Mouse (Mus musculus): Measurements from ENCODE around the gene Gpr135. TPM values are rescaled to one million over a fixed set of nuclear protein-coding genes. Genes with fewer than 3 reads are reported as not detected.

The Gpr135 gene
- polyA plus RNA-seq, 1 experiment from 2014 or later, result 1.7 TPM

DNA sequence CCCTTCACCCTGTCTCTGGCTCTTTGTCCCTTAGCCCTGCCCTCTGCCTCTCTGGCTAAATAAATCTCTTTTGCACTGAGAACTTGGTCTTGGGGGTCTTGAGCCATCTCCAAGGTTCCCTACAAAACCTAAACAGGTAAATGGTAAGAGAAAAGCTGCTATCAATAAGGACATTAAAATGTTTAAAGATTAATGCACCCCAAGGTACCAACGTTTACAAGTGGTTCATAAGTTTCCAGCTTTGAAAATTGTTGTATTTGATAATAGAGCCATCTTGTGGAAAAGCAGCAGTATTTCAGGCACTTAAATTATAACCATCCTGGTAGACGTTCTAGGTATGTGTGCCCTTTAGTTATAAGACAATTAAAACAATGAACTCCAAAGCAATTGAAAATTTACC is 23.4 kb downstream of the Gpr135 start:
- WGBS, result 16% methylated on average over 2 of the region's 2 CpGs
- Histone ChIP-seq H3K9ac (no peak overlapping the region), H3K9me3 (peaks cover 4% of the 10 kb centered on the region; the same call in 1 of the 2 replicates), H3K27ac (no peak overlapping the region), H3K4me3 (no peak overlapping the region), H3K4me1 (no peaks in the 10 kb centered on the region), H3K4me2 (replicated peaks) (no peak overlapping the region), H3K27me3 (replicated peaks) (no peaks in the 10 kb centered on the region), H3K36me3 (no peaks in the 10 kb centered on the region)
- ATAC-seq (ENCODE audit: low FRiP score, low read depth), result no peak

DNA sequence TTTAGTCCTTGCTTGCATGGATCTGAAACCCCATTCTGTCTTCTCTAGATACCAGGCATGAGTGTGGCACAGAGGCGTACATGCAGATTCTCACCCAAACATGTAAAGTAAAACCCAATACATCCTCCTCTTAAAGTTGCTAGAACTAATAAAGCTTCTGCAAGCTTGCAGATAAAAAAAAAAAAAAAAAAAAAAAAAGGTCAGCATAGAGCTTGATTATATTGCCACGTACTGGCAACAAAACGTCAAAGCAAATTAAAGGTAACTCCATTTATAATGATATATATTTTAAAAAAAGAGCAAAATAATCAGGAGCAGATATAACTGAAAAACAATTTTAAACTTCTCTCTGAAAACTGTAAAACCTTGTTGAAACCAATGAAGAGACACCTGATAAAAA is 29.7 kb downstream of the Gpr135 start:
- no peaks in the 10 kb centered on the region for H3K9me3 ChIP-seq
- H3K36me3 ChIP-seq, result no peaks in the 10 kb centered on the region
- H3K27me3 ChIP-seq (replicated peaks), result no peaks in the 10 kb centered on the region
- H3K4me1 ChIP-seq, result no peaks in the 10 kb centered on the region
- no peak overlapping the region for H3K9ac ChIP-seq
- no peak overlapping the region for H3K4me3 ChIP-seq
- ATAC-seq (ENCODE audit: low FRiP score, low read depth), result no peak
- no peak overlapping the region for H3K27ac ChIP-seq
- WGBS, result 89% methylated on average over 3 of the region's 3 CpGs
- H3K4me2 ChIP-seq (replicated peaks), result no peak overlapping the region

DNA sequence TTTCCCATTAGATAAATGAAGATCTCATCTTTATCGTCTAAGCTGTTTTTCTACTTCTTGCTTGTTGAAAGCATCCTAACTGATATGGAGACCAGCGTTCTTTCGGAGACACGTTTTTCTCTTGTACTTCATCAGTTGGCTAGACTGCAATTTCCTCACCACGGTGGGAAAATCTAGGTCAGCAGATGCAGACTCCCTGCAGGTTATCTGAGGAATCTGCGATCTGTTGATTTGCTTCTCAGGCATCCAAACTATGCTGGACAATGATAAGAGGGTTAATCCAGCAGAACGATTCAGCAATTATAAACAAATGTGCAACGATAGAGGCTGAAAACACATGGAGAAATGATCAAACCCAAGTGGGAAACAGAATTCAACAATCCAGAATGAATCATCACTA is 31.4 kb downstream of the Gpr135 start:
- WGBS, result 86% methylated on average over 8 of the region's 8 CpGs
- no peak for ATAC-seq (ENCODE audit: low FRiP score, low read depth)

DNA sequence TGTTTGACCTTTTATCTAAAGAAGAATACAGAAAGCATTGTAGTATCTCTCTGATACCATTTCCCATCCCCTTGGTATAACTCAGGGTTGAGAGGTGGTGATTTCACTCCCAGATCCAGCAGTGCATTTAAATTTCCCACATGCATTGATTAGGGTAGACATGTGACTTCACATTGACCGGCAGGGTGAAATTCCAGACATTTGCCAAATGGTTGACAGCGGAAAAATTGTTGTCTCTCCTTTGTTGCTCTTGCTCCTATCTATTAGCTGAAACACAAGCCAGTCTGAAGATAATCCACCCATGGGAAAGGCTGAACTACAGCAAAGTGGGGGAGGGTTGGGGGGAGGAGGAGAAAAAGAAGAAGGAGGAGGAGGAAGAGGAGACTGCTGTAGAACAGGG is 32.1 kb downstream of the Gpr135 start:
- WGBS, result 76% methylated on average over 2 of the region's 2 CpGs
- no peaks in the 10 kb centered on the region for H3K4me1 ChIP-seq

More for the DNA sequence above, 31.4 kb downstream of the Gpr135 start:
- Histone ChIP-seq H3K36me3 (no peaks in the 10 kb centered on the region), H3K9ac (no peak overlapping the region), H3K27ac (no peak overlapping the region), H3K4me3 (no peak overlapping the region), H3K27me3 (replicated peaks) (no peaks in the 10 kb centered on the region), H3K9me3 (no peaks in the 10 kb centered on the region), H3K4me2 (replicated peaks) (no peak overlapping the region), H3K4me1 (no peaks in the 10 kb centered on the region)

DNA sequence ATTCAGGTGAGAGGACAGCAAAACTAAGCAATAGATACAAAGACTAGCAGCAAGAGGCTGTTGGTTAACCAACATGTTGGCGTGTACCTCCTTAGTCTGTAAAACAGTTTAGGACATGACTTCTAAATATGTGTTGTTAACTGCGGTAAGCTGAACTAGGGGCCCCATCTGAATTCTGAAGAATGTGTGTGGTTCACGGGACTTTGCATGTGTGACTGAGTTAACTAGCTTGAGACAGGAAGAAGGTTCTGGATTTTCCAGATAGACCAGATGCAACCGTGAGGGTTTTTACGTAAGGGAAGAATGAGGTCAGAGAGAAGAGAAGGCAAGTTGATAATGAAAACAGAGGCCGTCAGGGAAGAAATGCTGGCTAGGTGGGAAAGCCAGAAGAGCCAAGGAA is 33.9 kb downstream of the Gpr135 start:
- no peak overlapping the region for H3K9ac ChIP-seq
- no peaks in the 10 kb centered on the region for H3K36me3 ChIP-seq
- H3K27ac ChIP-seq, result no peak overlapping the region
- H3K27me3 ChIP-seq (replicated peaks), result no peaks in the 10 kb centered on the region
- H3K9me3 ChIP-seq, result no peaks in the 10 kb centered on the region
- no peak overlapping the region for H3K4me2 ChIP-seq (replicated peaks)
- no peaks in the 10 kb centered on the region for H3K4me1 ChIP-seq
- ATAC-seq (ENCODE audit: low FRiP score, low read depth), result no peak
- WGBS, result 88% methylated on average over 6 of the region's 6 CpGs
- no peak overlapping the region for H3K4me3 ChIP-seq

More for the DNA sequence above, 32.1 kb downstream of the Gpr135 start:
- Histone ChIP-seq H3K27ac (no peak overlapping the region), H3K9ac (no peak overlapping the region), H3K4me2 (replicated peaks) (no peak overlapping the region), H3K27me3 (replicated peaks) (no peaks in the 10 kb centered on the region), H3K36me3 (no peaks in the 10 kb centered on the region), H3K9me3 (no peaks in the 10 kb centered on the region), H3K4me3 (no peak overlapping the region)
- ATAC-seq (ENCODE audit: low FRiP score, low read depth), result no peak

DNA sequence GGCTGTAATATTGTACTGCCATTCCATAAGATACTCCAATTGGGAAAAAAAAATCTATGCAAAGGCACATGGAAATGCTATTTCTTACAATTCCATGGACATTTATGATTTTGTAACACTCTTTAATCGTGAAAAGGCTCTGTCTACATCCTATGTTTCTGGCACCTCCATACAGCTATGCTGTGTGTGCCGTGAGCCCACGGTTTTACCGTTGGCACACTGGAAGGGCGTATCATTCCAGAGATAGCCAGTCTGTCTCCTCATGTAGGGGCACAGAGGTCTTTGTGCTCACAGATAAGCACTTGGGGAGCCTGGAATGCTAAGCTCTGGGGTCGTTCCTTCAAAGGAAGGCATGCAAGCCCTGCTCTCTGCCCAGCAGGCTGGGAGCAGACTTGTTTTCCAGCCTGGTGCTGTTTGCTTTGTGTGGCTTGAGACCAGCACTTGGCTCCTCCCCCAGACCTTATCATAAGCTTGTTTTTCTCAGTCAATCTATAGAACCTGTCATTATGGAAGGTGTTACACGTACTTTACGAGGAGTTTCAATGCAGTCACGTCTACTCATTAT is 34.7 kb downstream of the Gpr135 start:
- Histone ChIP-seq H3K36me3 (no peaks in the 10 kb centered on the region), H3K4me2 (replicated peaks) (no peak overlapping the region), H3K27me3 (replicated peaks) (no peaks in the 10 kb centered on the region), H3K9ac (no peak overlapping the region), H3K9me3 (no peaks in the 10 kb centered on the region), H3K4me1 (no peaks in the 10 kb centered on the region), H3K4me3 (no peak overlapping the region), H3K27ac (no peak overlapping the region)
- WGBS, result 80% methylated on average over 9 of the region's 9 CpGs
- ATAC-seq (ENCODE audit: low FRiP score, low read depth), result no peak

DNA sequence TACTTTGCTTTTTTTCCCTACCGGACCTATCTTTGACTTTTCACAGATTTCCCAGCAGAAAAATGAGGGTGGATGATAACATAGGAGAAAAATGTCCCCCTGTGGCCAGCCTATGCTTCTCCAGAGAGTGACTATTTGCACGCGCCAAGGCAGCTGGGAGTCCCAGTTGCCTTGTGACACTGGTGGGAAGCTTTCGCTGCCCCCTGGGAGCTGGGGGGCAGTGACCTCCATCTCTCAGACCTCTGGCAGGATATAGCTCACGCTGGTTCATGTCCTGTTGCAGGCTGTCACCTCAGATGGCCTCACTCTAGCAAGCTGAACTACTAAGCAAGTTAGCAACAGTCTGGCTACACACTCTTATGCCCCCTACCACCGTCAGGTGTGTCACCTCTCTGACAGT is 39.1 kb downstream of the Gpr135 start:
- Histone ChIP-seq H3K4me3 (no peak overlapping the region), H3K9ac (no peak overlapping the region), H3K4me2 (replicated peaks) (no peak overlapping the region), H3K4me1 (no peaks in the 10 kb centered on the region), H3K36me3 (no peaks in the 10 kb centered on the region), H3K27ac (no peak overlapping the region), H3K9me3 (no peaks in the 10 kb centered on the region), H3K27me3 (replicated peaks) (no peaks in the 10 kb centered on the region)
- 85% methylated on average over 6 of the region's 6 CpGs for WGBS
- no peak for ATAC-seq (ENCODE audit: low FRiP score, low read depth)

DNA sequence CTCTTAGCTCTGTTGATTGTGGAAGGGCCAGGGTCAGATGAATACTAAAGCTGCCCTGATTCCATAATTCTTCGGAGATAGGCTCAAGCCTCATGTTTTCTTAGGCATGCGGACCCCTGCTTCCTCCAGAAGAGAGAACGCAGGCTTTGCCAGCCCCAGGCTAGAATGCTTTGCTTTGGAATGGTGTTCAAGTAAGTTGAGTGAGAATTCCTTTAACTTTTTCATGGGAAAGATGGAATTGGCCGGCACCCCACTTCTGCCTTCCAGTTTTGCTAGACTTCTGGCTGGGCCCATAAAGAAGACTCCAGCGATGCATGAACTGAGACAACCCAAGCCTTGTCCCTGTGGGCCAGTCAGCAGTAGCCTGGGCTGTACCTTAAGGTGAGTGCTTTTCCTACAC is 39.8 kb downstream of the Gpr135 start:
- Histone ChIP-seq H3K4me2 (replicated peaks) (no peak overlapping the region), H3K27me3 (replicated peaks) (no peaks in the 10 kb centered on the region), H3K9ac (no peak overlapping the region), H3K36me3 (no peaks in the 10 kb centered on the region), H3K4me1 (no peaks in the 10 kb centered on the region), H3K4me3 (no peak overlapping the region), H3K9me3 (no peaks in the 10 kb centered on the region), H3K27ac (no peak overlapping the region)
- ATAC-seq (ENCODE audit: low FRiP score, low read depth), result no peak
- 90% methylated on average over 5 of the region's 5 CpGs for WGBS

DNA sequence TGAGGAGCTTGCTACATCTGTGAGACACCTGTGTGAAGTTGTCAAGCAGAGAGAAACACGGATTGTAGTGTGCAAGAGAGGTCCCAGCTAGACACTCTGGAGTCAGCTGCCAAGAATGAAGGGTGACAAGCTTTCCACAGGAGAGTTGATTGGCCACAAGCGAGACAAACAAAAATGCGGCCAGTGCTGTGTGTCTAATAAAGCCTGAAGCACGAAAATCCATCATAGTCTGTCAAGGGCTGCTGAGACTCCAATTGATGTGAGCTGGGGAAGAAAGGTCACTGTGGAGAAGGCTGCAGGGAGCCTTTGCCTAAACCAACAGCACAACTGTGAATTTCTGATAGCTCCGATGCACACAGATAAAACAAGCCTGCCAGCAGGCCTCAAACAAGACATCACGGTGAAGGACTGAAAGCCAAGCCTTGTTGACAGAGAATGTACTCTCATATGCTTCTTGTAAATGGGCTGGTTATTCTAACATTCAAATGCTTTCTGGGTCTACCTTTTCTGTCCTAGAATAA is 45.6 kb downstream of the Gpr135 start:
- ATAC-seq (ENCODE audit: low FRiP score, low read depth), result no peak
- Histone ChIP-seq H3K4me3 (no peak overlapping the region), H3K4me2 (replicated peaks) (no peak overlapping the region), H3K27ac (no peak overlapping the region), H3K36me3 (no peaks in the 10 kb centered on the region), H3K4me1 (no peaks in the 10 kb centered on the region; the same call in 1 of the 2 replicates), H3K9me3 (no peaks in the 10 kb centered on the region), H3K9ac (no peak overlapping the region), H3K27me3 (replicated peaks) (no peaks in the 10 kb centered on the region)
- WGBS, result 46% methylated on average over 6 of the region's 6 CpGs

DNA sequence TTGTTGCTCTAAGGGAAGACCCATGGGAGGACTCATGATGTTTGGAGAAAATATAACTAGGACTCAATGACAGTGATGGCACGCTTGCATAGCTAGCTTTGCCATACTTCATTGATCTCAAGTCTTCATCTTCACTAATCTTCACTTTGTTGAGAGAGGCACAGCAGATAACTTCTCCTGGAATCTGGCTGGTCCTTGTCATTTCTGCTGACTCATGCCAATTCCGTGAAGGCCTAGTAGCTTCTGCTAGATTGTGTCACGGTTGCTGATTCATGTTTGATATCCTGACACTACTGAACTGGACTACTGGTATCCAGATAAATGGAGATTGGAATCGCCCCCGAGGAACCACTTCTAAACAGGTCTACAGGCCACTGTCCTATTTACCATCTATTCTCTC is 47.4 kb downstream of the Gpr135 start:
- no peak for ATAC-seq (ENCODE audit: low FRiP score, low read depth)
- no peaks in the 10 kb centered on the region for H3K9me3 ChIP-seq
- 92% methylated on average over 5 of the region's 5 CpGs for WGBS

DNA sequence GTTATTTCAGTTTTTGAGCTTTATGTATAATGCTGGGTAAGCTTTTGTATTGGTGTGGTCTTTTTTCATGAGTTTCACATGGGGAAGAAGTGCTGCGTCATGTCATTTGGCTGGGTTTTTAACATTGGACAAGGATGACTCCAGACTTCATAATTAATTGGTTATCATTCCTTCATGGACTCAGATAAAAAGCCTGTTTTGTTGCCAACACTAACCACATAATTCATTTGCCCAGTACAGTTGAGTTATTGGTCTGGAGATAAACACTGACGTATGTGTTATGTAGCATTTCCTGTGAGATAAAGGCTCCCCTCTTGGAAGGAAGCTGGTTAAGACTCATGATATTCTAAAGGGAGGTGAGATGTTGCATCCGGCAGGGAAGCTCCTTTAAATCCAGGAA is 48.1 kb downstream of the Gpr135 start:
- Histone ChIP-seq H3K27me3 (replicated peaks) (no peaks in the 10 kb centered on the region), H3K4me1 (no peaks in the 10 kb centered on the region; the same call in 1 of the 2 replicates), H3K36me3 (no peaks in the 10 kb centered on the region), H3K4me3 (no peak overlapping the region), H3K9me3 (no peaks in the 10 kb centered on the region), H3K27ac (no peak overlapping the region), H3K4me2 (replicated peaks) (no peak overlapping the region), H3K9ac (no peak overlapping the region)
- WGBS, result 95% methylated on average over 3 of the region's 3 CpGs
- no peak for ATAC-seq (ENCODE audit: low FRiP score, low read depth)

More for the DNA sequence above, 47.4 kb downstream of the Gpr135 start:
- H3K27ac ChIP-seq, result no peak overlapping the region
- H3K27me3 ChIP-seq (replicated peaks), result no peaks in the 10 kb centered on the region
- H3K4me2 ChIP-seq (replicated peaks), result no peak overlapping the region
- no peak overlapping the region for H3K9ac ChIP-seq
- H3K4me1 ChIP-seq, result no peaks in the 10 kb centered on the region; the same call in 1 of the 2 replicates
- H3K4me3 ChIP-seq, result no peak overlapping the region
- H3K36me3 ChIP-seq, result no peaks in the 10 kb centered on the region

DNA sequence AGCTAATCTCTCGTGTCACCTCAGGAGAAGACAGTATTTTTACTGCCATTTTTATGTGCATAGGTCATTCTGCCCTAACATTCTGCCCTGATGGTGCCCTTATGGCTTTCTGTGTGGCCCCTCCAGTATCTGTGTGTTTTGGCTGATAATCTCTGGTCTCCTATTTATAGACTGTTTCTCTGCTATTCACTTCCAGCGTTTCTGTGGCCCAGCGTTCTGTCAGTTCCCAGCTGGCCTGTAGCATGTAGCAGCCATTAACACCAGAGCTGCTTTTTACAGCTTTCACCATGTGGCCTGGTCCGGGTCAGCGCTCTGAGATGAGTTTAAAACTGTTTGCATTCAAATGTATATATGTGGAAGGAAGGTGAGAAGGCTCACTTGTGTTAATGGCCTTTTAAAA is 49.4 kb downstream of the Gpr135 start:
- Histone ChIP-seq H3K4me3 (no peak overlapping the region), H3K27ac (no peak overlapping the region), H3K9me3 (no peaks in the 10 kb centered on the region), H3K9ac (no peak overlapping the region), H3K4me1 (no peaks in the 10 kb centered on the region; the same call in 1 of the 2 replicates), H3K27me3 (replicated peaks) (no peaks in the 10 kb centered on the region), H3K36me3 (no peaks in the 10 kb centered on the region), H3K4me2 (replicated peaks) (no peak overlapping the region)
- 64% methylated on average over 5 of the region's 5 CpGs for whole genome bisulfite sequencing
- no peak for ATAC-seq (ENCODE audit: low FRiP score, low read depth)

DNA sequence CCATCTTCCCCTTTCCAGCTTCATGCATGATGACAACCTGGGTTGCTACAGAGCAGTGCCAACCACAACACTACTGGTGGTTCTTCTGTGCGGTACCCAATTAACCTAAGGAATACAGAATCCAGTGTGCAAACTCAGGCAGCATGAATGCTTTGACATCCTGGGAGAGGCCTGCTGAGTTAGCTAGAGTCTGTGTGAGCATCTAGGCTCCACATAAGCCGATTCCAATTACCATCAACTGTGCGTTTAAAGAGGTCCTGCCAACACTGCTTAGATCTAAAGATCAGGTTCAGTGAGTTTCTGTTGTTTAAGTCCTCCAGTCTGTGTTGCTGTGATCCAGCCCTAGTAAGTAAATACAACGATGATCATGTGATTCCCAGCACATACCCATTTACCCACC is 50.6 kb downstream of the Gpr135 start:
- Histone ChIP-seq H3K9ac (no peak overlapping the region), H3K4me2 (replicated peaks) (no peak overlapping the region), H3K4me3 (no peak overlapping the region), H3K36me3 (no peaks in the 10 kb centered on the region), H3K27ac (no peak overlapping the region), H3K27me3 (replicated peaks) (no peaks in the 10 kb centered on the region), H3K9me3 (no peaks in the 10 kb centered on the region), H3K4me1 (no peaks in the 10 kb centered on the region; the same call in 1 of the 2 replicates)
- no peak for ATAC-seq (ENCODE audit: low FRiP score, low read depth)
- 95% methylated on average over 4 of the region's 4 CpGs for WGBS

Measured in neural tube, embryonic 12.5 days (tissue).